Mouse (Mus musculus) testis, adult 2 months (tissue): ENCODE measurements around the gene 1700006A11Rik.

Source experiments
- CTCF ChIP-seq: fragments of 200-500 bp; IDR thresholded peaks from 2 replicates; pipeline ENCODE4 v1.5.1; 2012; ENCODE audit warnings: low read depth, mild to moderate bottlenecking, inconsistent platforms, low read length, moderate library complexity; ENCODE audit not compliant: control insufficient read depth, insufficient read depth, insufficient replicate concordance
- POLR2A ChIP-seq: fragments of 200-500 bp; IDR thresholded peaks from 2 replicates; pipeline ENCODE4 v1.6.1; 2012; ENCODE audit warnings: low read depth, mild to moderate bottlenecking, inconsistent platforms, low read length, moderate library complexity; ENCODE audit not compliant: control insufficient read depth

DNA sequence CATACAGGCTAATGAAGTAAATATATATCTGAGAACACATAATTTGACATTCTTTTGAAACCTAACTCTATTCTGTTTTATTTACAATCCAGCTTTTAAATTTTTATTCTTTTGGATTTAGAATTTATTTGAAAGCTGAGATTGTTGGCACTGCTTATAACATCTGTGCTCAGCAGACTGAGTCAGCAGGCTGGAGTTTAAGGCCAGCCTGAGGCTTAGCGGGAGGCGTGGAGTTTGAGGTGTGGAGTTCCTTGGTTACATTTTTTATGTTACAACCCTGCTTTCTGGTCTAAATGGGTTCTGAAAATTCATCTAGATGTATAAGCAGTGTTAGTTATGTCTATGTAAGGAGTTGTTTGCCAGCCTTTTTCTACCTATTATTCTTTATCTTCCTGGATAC, 35.7 kb downstream of the 1700006A11Rik start:
- TF ChIP-seq CTCF: no peak
- no peak for TF ChIP-seq POLR2A
